Mouse (Mus musculus): ENCODE measurements around the gene Apopt1.

Gene Apopt1

DNA sequence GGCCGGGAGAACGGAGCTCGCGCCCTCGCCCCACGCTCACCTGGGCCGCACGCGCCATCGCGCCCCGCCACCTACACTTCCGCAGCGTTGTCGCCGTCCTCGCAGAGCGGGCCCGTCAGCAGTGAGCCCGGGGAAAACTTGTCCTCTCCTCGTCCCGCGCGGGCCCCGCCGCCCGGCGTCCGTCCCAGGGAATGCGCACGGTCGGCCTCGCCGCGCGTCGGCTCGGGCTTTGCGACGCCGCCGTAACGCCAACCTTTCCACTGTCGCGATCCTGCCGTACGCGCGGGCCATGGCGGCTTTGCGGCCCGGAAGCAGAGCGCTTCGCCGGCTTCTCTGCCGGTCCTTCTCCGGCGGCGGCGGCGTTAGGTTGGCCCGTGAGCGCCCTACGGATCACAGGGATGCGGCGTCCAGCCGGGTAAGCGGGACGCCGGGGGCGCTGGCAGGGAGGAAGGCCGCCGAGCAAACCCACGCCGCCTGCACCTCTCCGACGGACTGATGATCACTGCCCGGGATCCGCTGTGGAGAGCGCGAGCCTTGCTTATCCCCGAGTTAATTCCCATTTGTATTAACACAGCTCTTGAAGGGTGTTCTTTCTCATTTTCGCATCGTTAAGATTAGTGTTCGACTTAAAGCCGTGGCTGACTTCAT lies at the start of gene Apopt1, which contains the start of gene Bag5:
Gene Apopt1, plus strand, starts transcription at position 258 of the 648 bp plus-strand sequence.
Gene Bag5, minus strand, starts transcription at position 254 of the 648 bp plus-strand sequence.
- DNase-seq (ENCODE audit: low read depth, low spot score) = peak; percentile 76

DNA sequence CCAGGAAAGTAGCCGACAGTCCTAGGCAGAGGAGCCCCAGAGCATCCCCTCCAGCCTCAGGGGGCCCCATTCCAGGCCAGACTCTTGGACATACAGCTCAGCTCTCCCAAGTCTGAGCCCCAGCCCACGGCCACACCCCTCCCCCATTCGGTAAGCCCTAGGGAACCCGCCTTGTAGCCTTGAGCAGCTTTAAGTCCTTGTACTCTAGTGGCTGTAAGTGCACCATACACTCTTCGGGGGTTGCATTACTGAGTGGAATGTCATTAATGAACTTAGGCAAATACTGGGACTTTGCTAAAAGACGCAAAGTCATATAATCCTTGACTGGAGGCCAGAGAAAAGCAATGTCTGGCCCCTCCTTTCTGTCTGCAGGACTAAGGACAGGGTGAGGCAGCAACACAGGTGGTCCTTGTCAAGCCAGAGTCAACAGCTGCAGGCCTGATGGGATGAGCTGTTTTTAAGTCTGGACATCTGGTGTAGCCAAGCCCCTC lies 48.9 kb upstream of the Apopt1 start:
- DNase-seq (ENCODE audit: low read depth, low spot score) = no peak

DNA sequence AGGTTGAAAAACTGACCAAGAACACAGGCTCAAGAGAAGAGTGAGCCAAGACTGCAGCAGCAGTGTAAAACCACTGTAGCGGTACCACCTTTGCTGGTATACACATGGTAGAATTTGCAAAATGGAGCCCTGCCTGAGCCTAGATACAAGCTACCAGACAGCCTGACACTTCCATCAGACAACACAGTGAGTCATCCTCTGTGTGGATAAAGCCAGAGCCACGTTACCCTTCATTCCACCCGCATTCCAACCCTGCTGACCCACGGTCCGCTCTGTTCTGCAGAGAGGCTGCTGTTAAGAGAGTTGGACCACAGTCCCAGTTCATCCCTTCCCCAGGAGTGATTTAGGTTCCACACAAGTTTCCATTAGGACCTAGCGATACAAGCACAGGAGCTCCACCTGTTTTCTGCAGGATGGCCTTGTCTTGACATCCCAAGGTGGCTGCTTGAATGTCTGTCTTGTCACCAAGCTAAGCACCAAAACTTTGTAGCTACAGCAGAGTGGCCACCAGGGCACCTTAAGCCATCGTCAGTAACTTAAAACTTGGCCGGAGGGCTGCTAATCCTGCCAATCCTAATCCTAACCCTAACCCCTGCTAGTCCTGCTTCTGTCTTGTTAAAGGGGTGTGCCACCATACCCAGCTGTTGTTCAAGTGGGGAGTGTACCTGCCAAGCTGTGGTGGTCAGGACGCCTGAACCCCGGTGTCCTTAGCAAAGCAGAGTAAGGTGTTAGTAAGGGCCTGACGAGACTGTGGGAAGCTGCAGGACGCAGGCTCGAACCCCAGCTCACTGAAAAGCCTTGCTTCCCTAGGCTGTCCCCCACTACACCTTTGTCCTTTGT lies 47.8 kb upstream of the Apopt1 start:
- no peak for DNase-seq (ENCODE audit: low read depth, low spot score)

GRCm38 (mm10) chr12:111666380-111666779 lies 46.7 kb upstream of the Apopt1 start:
- DNase-seq (ENCODE audit: low read depth, low spot score) = peak; percentile 89

DNA sequence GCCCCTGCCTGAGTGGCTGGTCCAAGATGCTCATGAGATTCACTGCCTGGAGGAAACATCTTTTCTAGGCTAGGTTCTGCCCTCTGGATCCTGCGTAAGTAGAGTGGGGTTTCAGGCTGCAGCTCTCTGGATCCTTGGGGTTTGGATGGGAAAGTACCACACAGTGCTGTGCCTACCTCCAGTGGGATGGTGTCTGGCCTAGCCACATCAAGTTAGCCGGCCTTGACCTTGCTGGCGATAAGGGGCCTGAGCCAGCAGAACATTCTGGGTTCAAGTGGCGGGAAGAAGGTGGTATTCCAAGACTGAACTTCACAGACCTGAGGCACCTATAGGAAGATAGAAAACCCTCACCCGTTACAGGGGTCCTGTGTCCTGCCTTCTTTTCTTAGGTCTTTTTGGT lies 45.6 kb upstream of the Apopt1 start:
- no peak for DNase-seq (ENCODE audit: low read depth, low spot score)

- peak; percentile 91 for DNase-seq (ENCODE audit: low read depth, low spot score)
Measured at GRCm38 (mm10) chr12:111668457-111668912, 44.6 kb upstream of the Apopt1 start.

DNA sequence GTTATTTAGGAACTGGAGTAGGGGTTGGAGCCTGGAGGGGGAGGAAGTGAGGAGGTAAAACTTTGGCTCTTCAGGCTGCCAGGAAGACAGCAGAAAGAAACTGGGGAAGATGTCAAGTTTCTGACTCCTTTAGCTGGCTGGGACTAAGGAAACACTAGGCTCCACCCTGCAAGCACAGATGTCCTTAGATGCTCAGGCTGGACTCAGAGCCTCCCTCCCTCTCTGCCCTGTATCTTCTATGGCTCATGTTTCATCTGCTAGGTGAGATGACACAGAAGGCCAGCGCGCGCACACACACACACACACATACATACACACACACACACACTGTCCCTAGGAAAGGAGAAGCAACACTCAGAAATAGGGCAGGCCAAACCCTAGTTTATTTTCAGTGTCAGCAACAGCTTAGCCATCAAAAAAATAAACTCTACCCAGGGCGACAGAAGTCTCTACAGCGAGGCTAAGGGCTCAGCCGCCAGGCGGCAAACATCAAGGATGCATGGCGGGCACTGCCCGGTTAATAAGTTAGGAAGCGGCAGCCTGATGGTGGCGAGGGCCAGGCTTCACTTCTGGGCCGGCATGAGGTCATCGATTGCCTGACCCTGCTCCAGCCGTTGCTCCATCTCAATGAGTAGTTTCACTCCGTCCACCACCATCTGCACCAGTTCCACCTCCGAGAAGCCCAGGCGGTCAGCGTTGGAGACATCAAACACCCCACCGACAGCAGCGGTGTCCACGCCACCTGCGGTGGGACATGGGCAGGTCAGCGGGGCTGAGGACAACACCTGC lies 43.9 kb upstream of the Apopt1 start:
- DNase-seq (ENCODE audit: low read depth, low spot score) = no peak

DNA sequence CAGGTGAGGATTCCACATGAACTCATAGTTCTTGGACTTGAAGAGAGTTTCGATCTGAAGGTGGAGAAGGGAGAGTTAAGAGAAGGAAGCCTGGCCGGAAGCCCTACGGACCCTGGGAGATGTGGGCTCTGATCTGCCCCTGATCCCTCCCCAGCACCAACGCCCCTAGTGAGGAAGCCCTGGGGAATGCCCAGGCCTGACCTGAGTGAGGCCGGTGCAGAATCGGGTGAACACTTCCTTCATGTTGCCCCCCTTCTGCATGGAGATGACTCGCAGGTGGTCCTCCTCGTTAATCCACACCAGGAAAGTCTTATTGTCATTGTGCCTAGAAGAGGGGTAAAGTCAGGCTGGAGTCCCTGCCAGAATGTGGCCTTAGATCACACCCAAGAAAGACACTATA lies 43.1 kb upstream of the Apopt1 start:
- DNase-seq (ENCODE audit: low read depth, low spot score) = no peak

GRCm38 (mm10) chr12:111670371-111670971 lies 42.6 kb upstream of the Apopt1 start:
- DNase-seq (ENCODE audit: low read depth, low spot score) = no peak

DNA sequence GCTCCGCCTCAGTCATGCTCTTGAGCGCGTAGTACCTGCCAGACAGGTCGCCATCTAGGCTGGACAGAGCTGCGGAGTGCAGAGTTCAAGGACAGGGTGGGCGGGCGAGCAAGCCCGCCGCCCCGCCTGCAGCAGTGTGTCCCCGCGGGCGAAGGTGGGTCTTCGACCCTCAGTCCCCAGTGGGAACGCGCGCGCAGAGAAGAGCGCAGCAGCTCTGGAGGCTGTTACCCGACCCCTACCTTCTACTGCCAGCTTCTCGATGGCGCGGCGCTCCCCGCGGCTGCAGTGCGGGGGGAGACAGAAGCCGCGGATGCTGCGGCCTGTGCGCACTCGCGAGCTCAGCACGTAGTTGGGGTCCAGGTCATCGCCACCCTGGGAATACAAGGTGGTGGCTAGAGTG lies 42.1 kb upstream of the Apopt1 start:
- no peak for DNase-seq (ENCODE audit: low read depth, low spot score)

GRCm38 (mm10) chr12:111671431-111671902 lies 41.6 kb upstream of the Apopt1 start:
- no peak for DNase-seq (ENCODE audit: low read depth, low spot score)

- peak; percentile 86 for DNase-seq (ENCODE audit: low read depth, low spot score)
Measured at GRCm38 (mm10) chr12:111672176-111672575, 40.9 kb upstream of the Apopt1 start, which contains the start of gene Ckb. Gene Ckb, minus strand, starts transcription at chr12:111672338.

DNA sequence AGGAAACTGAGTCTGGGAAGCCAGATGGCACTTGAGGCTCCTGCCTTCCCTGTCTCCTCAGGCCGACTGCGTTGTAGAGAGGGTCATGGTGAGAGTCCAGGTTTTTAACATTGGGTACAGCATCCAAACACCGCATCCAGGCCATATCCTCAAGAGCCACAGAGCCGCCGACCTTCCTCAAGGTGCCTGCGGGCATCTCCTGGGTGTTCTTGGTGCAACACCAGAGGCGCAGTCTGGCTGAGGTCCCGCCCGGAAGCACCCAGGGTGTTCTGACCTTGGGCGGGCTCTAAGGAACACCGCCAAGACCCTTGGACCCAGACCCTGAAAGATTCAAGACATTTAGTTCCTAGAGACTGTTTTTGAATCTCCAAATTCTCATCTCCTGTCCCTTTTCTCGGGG lies 40.5 kb upstream of the Apopt1 start:
- no peak for DNase-seq (ENCODE audit: low read depth, low spot score)

DNA sequence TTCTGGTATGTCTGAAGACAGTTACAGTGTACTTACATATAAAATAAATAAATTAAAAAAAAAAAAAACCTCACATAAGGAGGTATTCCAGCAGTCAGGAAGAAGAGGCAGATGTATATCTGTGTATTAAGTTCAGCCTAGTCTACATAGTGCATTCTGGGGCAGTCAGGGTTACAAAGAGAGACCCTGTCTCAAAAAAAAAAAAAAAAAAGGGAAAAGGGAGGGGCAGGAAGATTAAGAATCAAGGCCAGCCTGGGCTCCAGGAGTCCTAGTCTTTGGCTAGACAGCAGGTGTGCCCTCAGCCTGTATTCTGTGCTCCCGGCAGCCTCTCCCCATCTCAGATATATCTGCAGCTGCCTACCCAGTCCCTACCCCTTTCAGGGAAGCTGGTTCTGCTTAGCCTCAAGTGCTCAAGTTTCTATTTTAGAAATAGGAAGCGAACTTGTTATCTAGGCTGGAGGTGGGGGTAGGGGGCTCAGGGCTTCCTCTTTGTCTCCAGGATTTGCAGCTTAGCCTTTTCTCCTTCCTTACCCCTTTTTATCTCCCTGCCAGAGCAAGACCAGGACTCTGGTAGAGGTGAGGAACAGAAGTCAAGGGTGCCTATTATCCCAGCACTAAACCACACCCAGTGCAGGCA lies 38.1 kb upstream of the Apopt1 start:
- no peak for DNase-seq (ENCODE audit: low read depth, low spot score)

GRCm38 (mm10) chr12:111675797-111676580 lies 37.1 kb upstream of the Apopt1 start:
- DNase-seq (ENCODE audit: low read depth, low spot score) = no peak

DNA sequence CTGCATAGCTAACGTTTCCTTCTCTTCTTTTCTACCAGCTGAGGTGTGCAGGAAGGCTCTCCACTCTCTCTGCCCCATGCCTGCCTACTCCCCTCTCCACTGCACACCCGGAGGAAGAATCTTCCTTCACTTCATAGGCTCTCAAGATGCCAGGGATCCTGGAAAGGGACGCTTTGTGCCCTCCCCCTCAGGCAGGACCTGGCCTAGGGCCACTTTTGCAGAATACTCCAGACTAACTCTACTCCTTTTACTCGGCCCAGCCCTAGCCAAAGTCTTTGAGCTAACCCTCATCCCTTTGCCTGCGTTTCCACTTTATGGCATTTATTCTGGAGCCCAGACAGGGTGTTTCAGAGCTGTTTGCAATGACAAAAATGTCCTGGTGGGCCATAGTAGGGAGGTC lies 35.6 kb upstream of the Apopt1 start:
- DNase-seq (ENCODE audit: low read depth, low spot score) = no peak

- DNase-seq (ENCODE audit: low read depth, low spot score) = peak; percentile 89
Measured at GRCm38 (mm10) chr12:111677882-111678669, 35.0 kb upstream of the Apopt1 start, which contains the start of gene Trmt61a. Gene Trmt61a, plus strand, starts transcription at chr12:111678105.

- no peak for DNase-seq (ENCODE audit: low read depth, low spot score)
Measured at GRCm38 (mm10) chr12:111678670-111678933, 34.5 kb upstream of the Apopt1 start.

DNA sequence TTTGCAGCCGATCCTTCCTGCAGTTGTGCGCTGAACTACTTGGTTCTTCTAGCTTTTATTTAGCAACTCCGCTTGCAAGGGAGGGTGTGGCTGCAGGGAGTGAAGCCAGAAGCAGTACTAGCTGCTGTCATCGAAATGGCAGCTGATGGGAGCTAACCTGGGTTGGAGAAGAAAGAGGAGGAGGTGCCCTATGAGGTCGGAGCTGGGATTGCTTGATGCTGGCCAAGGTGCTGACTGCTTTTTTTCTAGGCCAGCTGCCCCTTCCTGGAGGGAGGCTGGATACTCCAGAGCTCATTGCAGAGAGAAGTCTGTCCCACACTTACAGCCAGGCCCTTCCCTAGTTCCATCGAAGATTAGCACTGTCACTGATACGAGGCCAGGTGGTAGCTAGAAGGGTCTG lies 34.1 kb upstream of the Apopt1 start:
- no peak for DNase-seq (ENCODE audit: low read depth, low spot score)
